Mouse (Mus musculus) kidney, adult 2 months (tissue): ENCODE measurements around the gene Hist1h4d. TPM values are rescaled to one million over a fixed set of nuclear protein-coding genes. Genes with fewer than 3 reads are reported as not detected.

Experiments
- DNase-seq: peaks from one replicate; pipeline ENCODE4 v3.0.0; 2021
- H3K27ac ChIP-seq: fragments of 200-500 bp; 2 replicates; pipeline ENCODE4 v1.5.1; 2012; ENCODE audit warnings: low read depth, low read length, control low read depth, inconsistent platforms; ENCODE audit not compliant: insufficient read depth
- H3K27me3 ChIP-seq: fragments of 200-500 bp; replicated peaks from 2 replicates; pipeline ENCODE4 v1.6.1; 2012; ENCODE audit warnings: mild to moderate bottlenecking, moderate library complexity, low read length, inconsistent platforms; ENCODE audit not compliant: control insufficient read depth, insufficient read depth
- H3K36me3 ChIP-seq: fragments of 200-500 bp; 2 replicates; pipeline ENCODE4 v1.6.1; 2012; ENCODE audit warnings: mild to moderate bottlenecking, moderate library complexity, low read length, inconsistent platforms; ENCODE audit not compliant: control insufficient read depth, insufficient read depth
- H3K4me1 ChIP-seq: fragments of 200-500 bp; 2 replicates; pipeline ENCODE4 v1.6.1; 2011; ENCODE audit warnings: low read length; ENCODE audit not compliant: control insufficient read depth, insufficient read depth
- H3K4me3 ChIP-seq: fragments of 200-500 bp; 2 replicates; pipeline ENCODE4 v1.5.1; 2011; ENCODE audit warnings: mild to moderate bottlenecking, low read depth, low read length, control low read depth; ENCODE audit not compliant: insufficient read depth
- CTCF ChIP-seq: fragments of 200-500 bp; conservative IDR thresholded peaks from 2 replicates; pipeline ENCODE4 v1.5.1; 2011; ENCODE audit warnings: low read depth, mild to moderate bottlenecking, control low read depth, low read length, moderate library complexity, mixed read lengths; ENCODE audit not compliant: insufficient read depth, insufficient read length
- POLR2A ChIP-seq: fragments of 200-500 bp; IDR thresholded peaks from one replicate; pipeline ENCODE4 v1.6.1; 2011; ENCODE audit warnings: low read depth, low read length, control low read depth
- WGBS: fragments of 180-500 bp; shearing (Covaris S2); methylation state at CpG from one replicate; pipeline ENCODE4 v1.1.7; 2018; 5-methylcytosine and 5-hydroxymethylcytosine counted together
- polyA plus RNA-seq: library from polyadenylated mRNA; depleted of rRNA; stranded (reverse); fragments of >200 nt; gene quantifications from 2 replicates; pipeline ENCODE4 v1.2.3, GENCODE M21; 2012; rRNA removed

Gene Hist1h4d
- polyA plus RNA-seq, 1 experiment: 3.7 TPM

DNA sequence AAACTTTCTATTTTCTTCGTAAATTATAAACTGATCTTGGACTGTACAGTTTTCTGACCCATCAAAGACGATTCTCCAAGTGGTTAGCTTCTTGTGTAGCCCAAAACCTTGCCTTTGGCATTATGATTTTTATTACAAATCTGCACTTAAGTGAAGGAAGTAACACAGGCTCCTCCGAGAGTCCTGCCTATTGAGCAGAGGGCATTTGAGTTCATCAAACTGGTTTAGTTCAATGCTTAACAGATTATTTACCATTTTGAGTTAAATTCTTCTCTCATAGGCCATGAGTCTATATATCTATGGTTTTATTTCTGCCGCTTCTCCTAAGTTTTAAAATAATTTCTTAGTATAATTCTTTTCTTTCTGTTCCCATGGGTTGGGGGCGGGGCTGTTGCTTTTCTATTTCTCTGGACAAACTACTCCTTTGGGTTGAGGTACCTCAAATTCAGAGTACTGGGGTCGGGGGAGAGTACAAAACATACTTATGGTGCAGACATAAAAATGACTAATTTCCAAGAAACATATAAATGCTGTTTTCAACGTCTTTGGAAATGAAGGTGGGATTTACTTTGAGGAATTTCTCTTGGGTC lies 41.6 kb downstream of the Hist1h4d start:
- H3K27me3 ChIP-seq: no peaks in the 10 kb centered on the region
- H3K36me3 ChIP-seq: no peaks in the 10 kb centered on the region
- peak overlapping the region; percentile 85 for H3K27ac ChIP-seq
- WGBS: 21% methylated on average over 7 of the region's 7 CpGs
- DNase-seq: peak; percentile 43
- no peak overlapping the region for H3K4me3 ChIP-seq
- peaks cover 2% of the 10 kb centered on the region; the same call in 1 of the 2 replicates for H3K4me1 ChIP-seq
- no peak for TF ChIP-seq POLR2A
- no peak for TF ChIP-seq CTCF

DNA sequence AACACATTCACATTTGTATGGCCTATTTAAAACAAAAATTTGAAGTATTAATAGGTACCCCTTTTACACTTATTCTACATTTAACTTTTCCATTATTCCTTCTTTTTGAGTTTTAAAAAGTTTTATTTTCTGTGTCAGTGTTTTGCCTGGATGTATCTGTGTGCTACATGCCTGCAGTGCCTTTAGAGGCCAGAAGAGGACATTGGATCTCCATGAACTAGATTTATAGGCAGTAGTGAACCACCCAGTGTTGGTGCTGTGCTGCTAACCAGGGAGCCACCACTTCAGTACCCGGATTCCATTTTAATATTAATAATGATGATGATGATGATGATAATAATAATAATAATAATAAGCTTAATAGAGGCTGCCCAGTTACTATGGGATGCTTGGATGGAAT lies 49.3 kb downstream of the Hist1h4d start:
- Histone ChIP-seq H3K27me3 (no peaks in the 10 kb centered on the region), H3K27ac (no peak overlapping the region), H3K36me3 (no peaks in the 10 kb centered on the region), H3K4me1 (no peaks in the 10 kb centered on the region), H3K4me3 (no peak overlapping the region)
- DNase-seq: peak; percentile 10
- TF ChIP-seq CTCF (peak; percentile 42), POLR2A (no peak)
- 11% methylated on average over 1 of the region's 1 CpGs for WGBS

Other genes starting within 250 kb of the Hist1h4d start
- 1.1 and 1.9 TPM in 2 replicates for gene Zfp322a, start 212.4 kb upstream of the Hist1h4d start, polyA plus RNA-seq
- gene Abt1, start 157.7 kb upstream of the Hist1h4d start, polyA plus RNA-seq: 3.3 and 3.9 TPM in 2 replicates
- not detected in 2 replicates for gene Btn1a1, start 115.7 kb upstream of the Hist1h4d start, polyA plus RNA-seq
- not detected in 2 replicates for gene Btn2a2, start 92.7 kb upstream of the Hist1h4d start, polyA plus RNA-seq
- 44.7 and 57.5 TPM in 2 replicates for gene Hist1h4h, start 50.5 kb upstream of the Hist1h4d start, polyA plus RNA-seq
- gene Hist1h2af, start 47.7 kb upstream of the Hist1h4d start, polyA plus RNA-seq: 4.3 and 8.0 TPM in 2 replicates
- gene Hist1h3g, start 46.2 kb upstream of the Hist1h4d start, polyA plus RNA-seq: 0.25 and 0.58 TPM in 2 replicates
- gene Hist1h2bh, start 38.2 kb upstream of the Hist1h4d start, polyA plus RNA-seq: 0.27 and 0.36 TPM in 2 replicates
- gene Hist1h3f, start 37.5 kb upstream of the Hist1h4d start, polyA plus RNA-seq: 0.74 and 0.87 TPM in 2 replicates
- 1.4 and 2.5 TPM in 2 replicates for gene Hist1h4f, start 29.9 kb upstream of the Hist1h4d start, polyA plus RNA-seq
- gene Hist1h1d, start 28.3 kb upstream of the Hist1h4d start, polyA plus RNA-seq: 0.05 and 0.09 TPM in 2 replicates
- 3.8 and 4.3 TPM in 2 replicates for gene Hist1h3e, start 19.2 kb upstream of the Hist1h4d start, polyA plus RNA-seq
- 0.22 and 0.58 TPM in 2 replicates for gene Hist1h2ae, start 10.4 kb upstream of the Hist1h4d start, polyA plus RNA-seq
- 3.1 and 4.6 TPM in 2 replicates for gene Hist1h2bg, start 10.2 kb upstream of the Hist1h4d start, polyA plus RNA-seq
- gene Hist1h2bf, start 7.4 kb upstream of the Hist1h4d start, polyA plus RNA-seq: 0.30 and 0.99 TPM in 2 replicates
- gene Hist1h2ad, start 7.2 kb upstream of the Hist1h4d start, polyA plus RNA-seq: not detected in 2 replicates
- 0.68 and 0.88 TPM in 2 replicates for gene Hist1h3d, start 5.8 kb upstream of the Hist1h4d start, polyA plus RNA-seq
- 1.2 TPM in 2 replicates for gene Hist1h2be, start 39.5 kb downstream of the Hist1h4d start, polyA plus RNA-seq
- gene Hist1h1e, start 41.0 kb downstream of the Hist1h4d start, polyA plus RNA-seq: 1.2 and 1.4 TPM in 2 replicates
- gene Hist1h2ac, start 102.3 kb downstream of the Hist1h4d start, polyA plus RNA-seq: 0.43 and 0.44 TPM in 2 replicates
- gene Hist1h2bc, start 102.6 kb downstream of the Hist1h4d start, polyA plus RNA-seq: 473 and 571 TPM in 2 replicates
- not detected in 2 replicates for gene Hist1h1t, start 114.2 kb downstream of the Hist1h4d start, polyA plus RNA-seq
- gene Hist1h4c, start 116.9 kb downstream of the Hist1h4d start, polyA plus RNA-seq: 9.4 and 10.3 TPM in 2 replicates
- gene Hfe, start 129.3 kb downstream of the Hist1h4d start, polyA plus RNA-seq: 21.2 and 21.4 TPM in 2 replicates
- 68.7 and 76.0 TPM in 2 replicates for gene Hist1h1c, start 157.2 kb downstream of the Hist1h4d start, polyA plus RNA-seq
- 0.39 and 1.1 TPM in 2 replicates for gene Hist1h3c, start 164.0 kb downstream of the Hist1h4d start, polyA plus RNA-seq
- gene Hist1h2bb, start 165.1 kb downstream of the Hist1h4d start, polyA plus RNA-seq: 2.0 and 2.8 TPM in 2 replicates
- 1.3 and 1.5 TPM in 2 replicates for gene Hist1h2ab, start 169.5 kb downstream of the Hist1h4d start, polyA plus RNA-seq
- gene Hist1h3b, start 170.7 kb downstream of the Hist1h4d start, polyA plus RNA-seq: 0.88 and 1.4 TPM in 2 replicates
- 3.1 and 5.3 TPM in 2 replicates for gene Hist1h4b, start 175.4 kb downstream of the Hist1h4d start, polyA plus RNA-seq
- gene Hist1h4a, start 179.6 kb downstream of the Hist1h4d start, polyA plus RNA-seq: 0.91 and 2.3 TPM in 2 replicates
- 0.74 and 1.5 TPM in 2 replicates for gene Hist1h3a, start 180.8 kb downstream of the Hist1h4d start, polyA plus RNA-seq
- gene Hist1h1a, start 182.1 kb downstream of the Hist1h4d start, polyA plus RNA-seq: 0.22 TPM in 1 of 2 replicates, not detected in the other
- 0.05 TPM in 1 of 2 replicates, not detected in the other for gene Trim38, start 188.3 kb downstream of the Hist1h4d start, polyA plus RNA-seq
- 6.9 and 13.7 TPM in 2 replicates for gene Slc17a2, start 225.4 kb downstream of the Hist1h4d start, polyA plus RNA-seq